Mouse (Mus musculus): ENCODE data around the gene Acot8. TPM values are rescaled to one million over a fixed set of nuclear protein-coding genes. Genes with fewer than 3 reads are reported as not detected.

Acot8 gene
- polyA plus RNA-seq, 1 experiment from 2014 or later: 19.3 TPM

GRCm38 (mm10) chr2:164769258-164770037 lies 35.2 kb downstream of the Acot8 start, which contains the start of gene Ube2c:
TSS of gene Ube2c (plus strand) at chr2:164769898.
- H3K4me2 ChIP-seq (ENCODE audit: low read length): peak within 1 kb of the TSS; percentile 89
- ATAC-seq: peak; percentile 100
- no peaks in the 10 kb centered on the region for H3K9me3 ChIP-seq (ENCODE audit: control insufficient read depth, low read length)
- peak within 1 kb of the TSS; percentile 60 for H3K9ac ChIP-seq (replicated peaks; ENCODE audit: low read depth, low read length)
- WGBS: 1% methylated on average over 52 of the region's 53 CpGs
- peaks cover 16% of the 10 kb centered on the region for H3K36me3 ChIP-seq (ENCODE audit: control insufficient read depth, insufficient read depth)
- no peaks in the 10 kb centered on the region for H3K27me3 ChIP-seq (replicated peaks; ENCODE audit: control insufficient read depth, insufficient read depth, low read length)
- H3K27ac ChIP-seq (ENCODE audit: low read length): 0 out of 2 replicates have a peak within 1 kb of the TSS, but pooled peaks have one; percentile 13
- H3K4me3 ChIP-seq (replicated peaks; ENCODE audit: low read length): peak within 1 kb of the TSS; percentile 85
- H3K4me1 ChIP-seq (replicated peaks; ENCODE audit: control insufficient read depth, insufficient read depth, low read length): peaks cover 25% of the 10 kb centered on the region

- no peak overlapping the region for H3K9ac ChIP-seq (replicated peaks; ENCODE audit: low read depth, low read length)
- peaks cover 25% of the 10 kb centered on the region for H3K4me1 ChIP-seq (replicated peaks; ENCODE audit: control insufficient read depth, insufficient read depth, low read length)
- no peak overlapping the region for H3K27ac ChIP-seq (ENCODE audit: low read length)
- no peak overlapping the region for H3K4me3 ChIP-seq (replicated peaks; ENCODE audit: low read length)
- no peaks in the 10 kb centered on the region for H3K9me3 ChIP-seq (ENCODE audit: control insufficient read depth, low read length)
- no peaks in the 10 kb centered on the region for H3K27me3 ChIP-seq (replicated peaks; ENCODE audit: control insufficient read depth, insufficient read depth, low read length)
- no peak overlapping the region for H3K4me2 ChIP-seq (ENCODE audit: low read length)
- 91% methylated on average over 15 of the region's 15 CpGs for WGBS
- peaks cover 16% of the 10 kb centered on the region for H3K36me3 ChIP-seq (ENCODE audit: control insufficient read depth, insufficient read depth)
- no peak for ATAC-seq
Measured at GRCm38 (mm10) chr2:164767812-164768540, 36.7 kb downstream of the Acot8 start.

- H3K4me2 ChIP-seq (ENCODE audit: low read length): no peak overlapping the region
- WGBS: 77% methylated on average over 3 of the region's 3 CpGs
- no peak overlapping the region for H3K9ac ChIP-seq (replicated peaks; ENCODE audit: low read depth, low read length)
- H3K36me3 ChIP-seq (ENCODE audit: control insufficient read depth, insufficient read depth): peaks cover 28% of the 10 kb centered on the region
- H3K4me1 ChIP-seq (replicated peaks; ENCODE audit: control insufficient read depth, insufficient read depth, low read length): peaks cover 10% of the 10 kb centered on the region
- H3K4me3 ChIP-seq (replicated peaks; ENCODE audit: low read length): no peak overlapping the region
- H3K9me3 ChIP-seq (ENCODE audit: control insufficient read depth, low read length): no peaks in the 10 kb centered on the region
- no peaks in the 10 kb centered on the region for H3K27me3 ChIP-seq (replicated peaks; ENCODE audit: control insufficient read depth, insufficient read depth, low read length)
- H3K27ac ChIP-seq (ENCODE audit: low read length): no peak overlapping the region
- no peak for ATAC-seq
Measured at GRCm38 (mm10) chr2:164765841-164766240, 38.8 kb downstream of the Acot8 start.

- H3K9me3 ChIP-seq (ENCODE audit: control insufficient read depth, low read length): no peaks in the 10 kb centered on the region
- H3K27me3 ChIP-seq (replicated peaks; ENCODE audit: control insufficient read depth, insufficient read depth, low read length): no peaks in the 10 kb centered on the region
- peaks cover 44% of the 10 kb centered on the region for H3K36me3 ChIP-seq (ENCODE audit: control insufficient read depth, insufficient read depth)
- ATAC-seq: no peak
- no peak overlapping the region for H3K4me2 ChIP-seq (ENCODE audit: low read length)
- H3K4me3 ChIP-seq (replicated peaks; ENCODE audit: low read length): no peak overlapping the region
- no peak overlapping the region for H3K9ac ChIP-seq (replicated peaks; ENCODE audit: low read depth, low read length)
- WGBS: 93% methylated on average over 7 of the region's 7 CpGs
- H3K4me1 ChIP-seq (replicated peaks; ENCODE audit: control insufficient read depth, insufficient read depth, low read length): no peaks in the 10 kb centered on the region
- H3K27ac ChIP-seq (ENCODE audit: low read length): no peak overlapping the region
Measured at GRCm38 (mm10) chr2:164762593-164762992, 42.1 kb downstream of the Acot8 start.

GRCm38 (mm10) chr2:164761971-164762370 lies 42.7 kb downstream of the Acot8 start:
- no peak overlapping the region for H3K9ac ChIP-seq (replicated peaks; ENCODE audit: low read depth, low read length)
- no peak for ATAC-seq
- no peaks in the 10 kb centered on the region for H3K27me3 ChIP-seq (replicated peaks; ENCODE audit: control insufficient read depth, insufficient read depth, low read length)
- WGBS: 100% methylated on average over 4 of the region's 4 CpGs
- H3K4me1 ChIP-seq (replicated peaks; ENCODE audit: control insufficient read depth, insufficient read depth, low read length): no peaks in the 10 kb centered on the region
- H3K4me3 ChIP-seq (replicated peaks; ENCODE audit: low read length): no peak overlapping the region
- no peaks in the 10 kb centered on the region for H3K9me3 ChIP-seq (ENCODE audit: control insufficient read depth, low read length)
- no peak overlapping the region for H3K27ac ChIP-seq (ENCODE audit: low read length)
- H3K4me2 ChIP-seq (ENCODE audit: low read length): no peak overlapping the region
- peaks cover 47% of the 10 kb centered on the region for H3K36me3 ChIP-seq (ENCODE audit: control insufficient read depth, insufficient read depth)

- H3K36me3 ChIP-seq (ENCODE audit: control insufficient read depth, insufficient read depth): peaks cover 47% of the 10 kb centered on the region
- H3K4me3 ChIP-seq (replicated peaks; ENCODE audit: low read length): no peak overlapping the region
- no peak for ATAC-seq
- H3K9me3 ChIP-seq (ENCODE audit: control insufficient read depth, low read length): no peaks in the 10 kb centered on the region
- H3K4me1 ChIP-seq (replicated peaks; ENCODE audit: control insufficient read depth, insufficient read depth, low read length): no peaks in the 10 kb centered on the region
- no peak overlapping the region for H3K4me2 ChIP-seq (ENCODE audit: low read length)
- no peak overlapping the region for H3K27ac ChIP-seq (ENCODE audit: low read length)
- H3K27me3 ChIP-seq (replicated peaks; ENCODE audit: control insufficient read depth, insufficient read depth, low read length): no peaks in the 10 kb centered on the region
- H3K9ac ChIP-seq (replicated peaks; ENCODE audit: low read depth, low read length): no peak overlapping the region
- WGBS: 90% methylated on average over 2 of the region's 2 CpGs
Measured at GRCm38 (mm10) chr2:164761502-164761901, 43.2 kb downstream of the Acot8 start.

GRCm38 (mm10) chr2:164760059-164760833 lies 44.4 kb downstream of the Acot8 start:
- 90% methylated on average over 4 of the region's 4 CpGs for WGBS
- H3K9ac ChIP-seq (replicated peaks; ENCODE audit: low read depth, low read length): no peak overlapping the region

GRCm38 (mm10) chr2:164758692-164759091 lies 46.0 kb downstream of the Acot8 start:
- Histone ChIP-seq H3K27ac (ENCODE audit: low read length) (no peak overlapping the region), H3K4me3 (replicated peaks; ENCODE audit: low read length) (no peak overlapping the region), H3K27me3 (replicated peaks; ENCODE audit: control insufficient read depth, insufficient read depth, low read length) (no peaks in the 10 kb centered on the region), H3K9me3 (ENCODE audit: control insufficient read depth, low read length) (no peaks in the 10 kb centered on the region), H3K9ac (replicated peaks; ENCODE audit: low read depth, low read length) (no peak overlapping the region), H3K4me1 (replicated peaks; ENCODE audit: control insufficient read depth, insufficient read depth, low read length) (no peaks in the 10 kb centered on the region), H3K36me3 (ENCODE audit: control insufficient read depth, insufficient read depth) (peaks cover 49% of the 10 kb centered on the region), H3K4me2 (ENCODE audit: low read length) (no peak overlapping the region)
- WGBS: 82% methylated on average over 1 of the region's 1 CpGs
- no peak for ATAC-seq

More at GRCm38 (mm10) chr2:164760059-164760833, 44.4 kb downstream of the Acot8 start:
- no peak overlapping the region for H3K4me3 ChIP-seq (replicated peaks; ENCODE audit: low read length)
- no peak for ATAC-seq
- H3K27ac ChIP-seq (ENCODE audit: low read length): no peak overlapping the region
- H3K36me3 ChIP-seq (ENCODE audit: control insufficient read depth, insufficient read depth): peaks cover 40% of the 10 kb centered on the region
- H3K9me3 ChIP-seq (ENCODE audit: control insufficient read depth, low read length): no peaks in the 10 kb centered on the region
- no peaks in the 10 kb centered on the region for H3K27me3 ChIP-seq (replicated peaks; ENCODE audit: control insufficient read depth, insufficient read depth, low read length)
- no peak overlapping the region for H3K4me2 ChIP-seq (ENCODE audit: low read length)
- no peaks in the 10 kb centered on the region for H3K4me1 ChIP-seq (replicated peaks; ENCODE audit: control insufficient read depth, insufficient read depth, low read length)

GRCm38 (mm10) chr2:164757841-164758240 lies 46.8 kb downstream of the Acot8 start:
- Histone ChIP-seq H3K27ac (ENCODE audit: low read length) (no peak overlapping the region), H3K9me3 (ENCODE audit: control insufficient read depth, low read length) (no peaks in the 10 kb centered on the region), H3K4me1 (replicated peaks; ENCODE audit: control insufficient read depth, insufficient read depth, low read length) (no peaks in the 10 kb centered on the region), H3K9ac (replicated peaks; ENCODE audit: low read depth, low read length) (no peak overlapping the region), H3K27me3 (replicated peaks; ENCODE audit: control insufficient read depth, insufficient read depth, low read length) (no peaks in the 10 kb centered on the region), H3K4me2 (ENCODE audit: low read length) (no peak overlapping the region), H3K36me3 (ENCODE audit: control insufficient read depth, insufficient read depth) (peaks cover 49% of the 10 kb centered on the region), H3K4me3 (replicated peaks; ENCODE audit: low read length) (no peak overlapping the region)
- WGBS: 91% methylated on average over 11 of the region's 11 CpGs
- ATAC-seq: no peak

Data from forebrain, embryonic 16.5 days (tissue).